Mouse (Mus musculus): ENCODE data around the gene Hephl1.

DNA sequence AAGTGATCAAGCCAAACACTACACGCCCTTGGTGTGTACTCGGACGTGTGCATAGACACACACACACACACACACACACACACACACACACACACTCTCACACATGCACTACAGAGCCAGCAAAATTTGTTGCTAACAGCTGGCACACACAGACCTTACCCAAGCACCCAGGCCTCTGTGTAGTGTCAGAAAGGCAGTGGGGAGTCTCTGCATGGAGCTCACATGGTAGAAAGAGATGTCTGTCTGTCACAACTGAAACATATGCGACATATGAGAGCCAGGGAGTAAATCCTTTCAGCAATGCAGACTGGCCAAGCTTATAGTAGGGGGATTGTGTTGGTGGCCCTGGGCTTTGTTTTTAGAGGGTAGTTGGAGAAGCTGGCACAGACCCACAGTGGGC, 79.1 kb downstream of the Hephl1 start:
- TF ChIP-seq EP300 (IDR thresholded peaks at IDR 0.05; ENCODE audit: low read length) (no peak), CTCF (conservative IDR thresholded peaks at IDR 0.05 in 1 of 2, IDR thresholded peaks at IDR 0.05 in 1 of 2; ENCODE audit: low read depth in 2 of 2, low read length in 2 of 2) (no peak), JUN (IDR thresholded peaks at IDR 0.05; ENCODE audit: insufficient read depth, low read depth, low read length) (no peak), KAT2A (IDR thresholded peaks at IDR 0.05; ENCODE audit: insufficient replicate concordance, low read length) (no peak), TCF12 (IDR thresholded peaks at IDR 0.05; ENCODE audit: low read depth, low read length) (no peak), ZNF384 (IDR thresholded peaks at IDR 0.05; ENCODE audit: low read depth, low read length) (no peak), POLR2A (IDR thresholded peaks at IDR 0.05; ENCODE audit: low read depth, low read length) (no peak), MAX (IDR thresholded peaks at IDR 0.05; ENCODE audit: low read length) (no peak)
